Mouse (Mus musculus) forebrain, embryonic 10.5 days (tissue): ENCODE results near the gene Trim44. TPM values are rescaled to one million over a fixed set of nuclear protein-coding genes. Genes with fewer than 3 reads are reported as not detected.
A peak's percentile ranks its signal among the peaks of the same experiment; 100 is the strongest.

Source experiments
- DNase-seq: peaks from one replicate; pipeline ENCODE4 v3.0.0-alpha.2; 2017; ENCODE audit warnings: low spot score; ENCODE audit errors: extremely low spot score
- H3K27ac ChIP-seq: fragments of 300-500 bp; sonication (generic); 2 replicates; pipeline ENCODE4 v1.5.1; 2016; ENCODE audit warnings: mild to moderate bottlenecking
- H3K27me3 ChIP-seq: fragments of 300-500 bp; sonication (generic); 2 replicates; pipeline ENCODE4 v1.6.1; 2016; ENCODE audit warnings: mild to moderate bottlenecking; ENCODE audit not compliant: poor library complexity, severe bottlenecking
- H3K36me3 ChIP-seq: fragments of 300-500 bp; sonication (generic); replicated peaks from 2 replicates; pipeline ENCODE4 v1.6.1; 2016; ENCODE audit warnings: mild to moderate bottlenecking, moderate library complexity
- H3K4me1 ChIP-seq: fragments of 300-500 bp; sonication (generic); 2 replicates; pipeline ENCODE4 v1.6.1; 2016
- H3K4me3 ChIP-seq: fragments of 300-500 bp; sonication (generic); 2 replicates; pipeline ENCODE4 v1.5.1; 2016; ENCODE audit warnings: mild to moderate bottlenecking, moderate library complexity
- H3K9me3 ChIP-seq: fragments of 300-500 bp; sonication (generic); 2 replicates; pipeline ENCODE4 v1.6.1; 2016; ENCODE audit warnings: mild to moderate bottlenecking, moderate library complexity
- WGBS: fragments of 180-500 bp; shearing (Covaris S2); methylation state at CpG from one replicate; pipeline ENCODE4 v1.1.7; 2016; 5-methylcytosine and 5-hydroxymethylcytosine counted together
- polyA plus RNA-seq: library from polyadenylated mRNA; unstranded; fragments of >200 nt; fragmentation: Nextera tagmentation; extraction: Ambion mirVana; gene quantifications from 2 replicates; pipeline ENCODE4 v1.2.1, GENCODE M21; 2016

The Trim44 gene
- polyA plus RNA-seq, 1 experiment from 2014 or later = 21.9 TPM

- 75% methylated on average over 2 of the region's 2 CpGs for WGBS
- Histone ChIP-seq H3K4me1 (peaks cover 7% of the 10 kb centered on the region), H3K27ac (no peak overlapping the region), H3K4me3 (no peak overlapping the region), H3K36me3 (no peaks in the 10 kb centered on the region), H3K9me3 (no peaks in the 10 kb centered on the region), H3K27me3 (no peaks in the 10 kb centered on the region)
- no peak for DNase-seq
These were observed 75.7 kb downstream of the Trim44 start for GRCm38 (mm10) chr2:102331932-102332331.

- no peak for DNase-seq
- Histone ChIP-seq H3K9me3 (no peaks in the 10 kb centered on the region), H3K4me3 (no peak overlapping the region), H3K4me1 (no peaks in the 10 kb centered on the region), H3K27ac (no peak overlapping the region), H3K36me3 (no peaks in the 10 kb centered on the region), H3K27me3 (no peaks in the 10 kb centered on the region)
- WGBS = 87% methylated on average over 3 of the region's 3 CpGs
These were observed 76.5 kb downstream of the Trim44 start for GRCm38 (mm10) chr2:102331092-102331491.

GRCm38 (mm10) chr2:102325921-102326320 is 81.7 kb downstream of the Trim44 start:
- H3K36me3 ChIP-seq = no peaks in the 10 kb centered on the region
- no peak overlapping the region for H3K27ac ChIP-seq
- H3K27me3 ChIP-seq = no peaks in the 10 kb centered on the region
- WGBS = 89% methylated on average over 2 of the region's 2 CpGs
- H3K9me3 ChIP-seq = no peaks in the 10 kb centered on the region
- H3K4me1 ChIP-seq = 0 out of 2 replicates have a peak, but pooled peaks cover 1% of the 10 kb centered on the region
- no peak for DNase-seq
- H3K4me3 ChIP-seq = no peak overlapping the region

GRCm38 (mm10) chr2:102324336-102324735 is 83.3 kb downstream of the Trim44 start:
- no peaks in the 10 kb centered on the region for H3K36me3 ChIP-seq
- no peaks in the 10 kb centered on the region for H3K9me3 ChIP-seq
- no peaks in the 10 kb centered on the region for H3K27me3 ChIP-seq
- 0 out of 2 replicates have a peak, but pooled peaks cover 3% of the 10 kb centered on the region for H3K4me1 ChIP-seq
- H3K4me3 ChIP-seq = no peak overlapping the region
- no peak overlapping the region for H3K27ac ChIP-seq
- DNase-seq = no peak

- H3K27ac ChIP-seq = no peak overlapping the region
- WGBS = 89% methylated on average over 3 of the region's 3 CpGs
- H3K27me3 ChIP-seq = no peaks in the 10 kb centered on the region
- no peak for DNase-seq
- peaks cover 8% of the 10 kb centered on the region; the same call in 1 of the 2 replicates for H3K4me1 ChIP-seq
- H3K36me3 ChIP-seq = no peaks in the 10 kb centered on the region
- no peak overlapping the region for H3K4me3 ChIP-seq
- H3K9me3 ChIP-seq = no peaks in the 10 kb centered on the region
These were observed 91.1 kb downstream of the Trim44 start for GRCm38 (mm10) chr2:102316540-102316939.

- no peak for DNase-seq
- no peaks in the 10 kb centered on the region for H3K9me3 ChIP-seq
- H3K27me3 ChIP-seq = no peaks in the 10 kb centered on the region
- peaks cover 5% of the 10 kb centered on the region; the same call in 1 of the 2 replicates for H3K4me1 ChIP-seq
- WGBS = 91% methylated on average over 4 of the region's 4 CpGs
- H3K4me3 ChIP-seq = no peak overlapping the region
- no peak overlapping the region for H3K27ac ChIP-seq
- H3K36me3 ChIP-seq = no peaks in the 10 kb centered on the region
These were observed 92.5 kb downstream of the Trim44 start for GRCm38 (mm10) chr2:102315153-102315552.

DNA sequence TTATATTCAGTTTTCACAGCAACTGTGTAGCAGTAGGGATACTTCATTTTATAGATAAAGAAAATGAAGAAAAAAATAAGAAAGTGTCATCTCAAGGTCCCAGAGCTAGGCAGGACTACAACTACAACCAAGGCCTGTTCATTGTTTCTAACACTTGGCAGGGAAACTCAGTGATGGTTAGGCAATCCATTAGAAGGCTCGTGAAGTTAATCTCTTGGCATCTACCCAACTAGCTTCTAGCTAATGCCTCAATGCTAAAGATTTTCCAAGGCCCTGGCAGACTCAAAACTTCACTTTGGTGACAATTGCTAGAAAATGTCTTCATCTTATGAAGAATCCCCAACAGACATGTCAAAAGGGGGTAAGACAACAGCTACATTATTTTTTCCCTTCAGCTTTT is 93.0 kb downstream of the Trim44 start:
- no peaks in the 10 kb centered on the region for H3K27me3 ChIP-seq
- H3K4me1 ChIP-seq = peaks cover 5% of the 10 kb centered on the region; the same call in 1 of the 2 replicates
- no peak for DNase-seq
- no peak overlapping the region for H3K4me3 ChIP-seq
- 79% methylated on average over 1 of the region's 1 CpGs for WGBS
- H3K27ac ChIP-seq = no peak overlapping the region
- no peaks in the 10 kb centered on the region for H3K36me3 ChIP-seq
- no peaks in the 10 kb centered on the region for H3K9me3 ChIP-seq

GRCm38 (mm10) chr2:102314068-102314467 is 93.6 kb downstream of the Trim44 start:
- WGBS = 92% methylated on average over 2 of the region's 2 CpGs
- Histone ChIP-seq H3K27me3 (no peaks in the 10 kb centered on the region), H3K4me1 (peaks cover 5% of the 10 kb centered on the region; the same call in 1 of the 2 replicates), H3K9me3 (no peaks in the 10 kb centered on the region), H3K27ac (no peak overlapping the region), H3K4me3 (no peak overlapping the region), H3K36me3 (no peaks in the 10 kb centered on the region)
- DNase-seq = no peak

- no peak for DNase-seq
- H3K27ac ChIP-seq = no peak overlapping the region
- 98% methylated on average over 1 of the region's 1 CpGs for WGBS
- no peaks in the 10 kb centered on the region for H3K27me3 ChIP-seq
- H3K4me3 ChIP-seq = no peak overlapping the region
- H3K36me3 ChIP-seq = no peaks in the 10 kb centered on the region
- H3K4me1 ChIP-seq = no peaks in the 10 kb centered on the region
- H3K9me3 ChIP-seq = no peaks in the 10 kb centered on the region
These were observed 94.7 kb downstream of the Trim44 start for GRCm38 (mm10) chr2:102312903-102313302.

DNA sequence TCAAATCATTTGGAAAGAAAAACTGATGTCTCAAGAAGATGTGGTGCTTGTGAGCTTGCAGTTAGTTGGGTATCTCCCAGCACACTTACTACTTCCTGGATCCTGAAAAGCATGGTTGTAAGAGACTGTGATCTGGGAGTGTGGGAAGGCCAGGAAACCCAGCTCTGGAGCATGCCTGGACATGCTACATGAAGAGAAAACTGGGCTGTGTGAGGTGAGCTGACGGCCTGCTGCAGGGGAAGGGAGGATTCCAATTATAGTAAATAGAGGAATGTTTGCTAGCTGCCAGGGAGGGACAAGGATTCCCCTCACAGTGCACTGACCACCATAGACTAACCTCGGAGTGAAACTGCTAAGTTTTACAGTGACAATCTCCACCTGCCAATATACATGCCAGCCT is 104.4 kb downstream of the Trim44 start:
- Histone ChIP-seq H3K36me3 (peaks cover 24% of the 10 kb centered on the region), H3K9me3 (no peaks in the 10 kb centered on the region), H3K4me3 (no peak overlapping the region), H3K4me1 (peaks cover 10% of the 10 kb centered on the region), H3K27me3 (no peaks in the 10 kb centered on the region), H3K27ac (no peak overlapping the region)
- no peak for DNase-seq
- 82% methylated on average over 2 of the region's 2 CpGs for WGBS

GRCm38 (mm10) chr2:102302532-102302931 is 105.1 kb downstream of the Trim44 start:
- no peak overlapping the region for H3K27ac ChIP-seq
- 95% methylated on average over 1 of the region's 1 CpGs for whole genome bisulfite sequencing
- DNase-seq = no peak

GRCm38 (mm10) chr2:102294827-102295270 is 112.8 kb downstream of the Trim44 start:
- Histone ChIP-seq H3K4me1 (peaks cover 25% of the 10 kb centered on the region), H3K36me3 (no peaks in the 10 kb centered on the region), H3K9me3 (no peaks in the 10 kb centered on the region)

More at GRCm38 (mm10) chr2:102302532-102302931, 105.1 kb downstream of the Trim44 start:
- peaks cover 24% of the 10 kb centered on the region for H3K36me3 ChIP-seq
- no peaks in the 10 kb centered on the region for H3K27me3 ChIP-seq
- H3K4me1 ChIP-seq = peaks cover 10% of the 10 kb centered on the region
- no peaks in the 10 kb centered on the region for H3K9me3 ChIP-seq
- H3K4me3 ChIP-seq = no peak overlapping the region

GRCm38 (mm10) chr2:102293181-102293580 is 114.4 kb downstream of the Trim44 start:
- Histone ChIP-seq H3K36me3 (no peaks in the 10 kb centered on the region), H3K4me1 (peaks cover 25% of the 10 kb centered on the region), H3K9me3 (no peaks in the 10 kb centered on the region), H3K27ac (no peak overlapping the region), H3K27me3 (no peaks in the 10 kb centered on the region), H3K4me3 (no peak overlapping the region)
- no peak for DNase-seq
- 86% methylated on average over 1 of the region's 1 CpGs for WGBS

More at GRCm38 (mm10) chr2:102294827-102295270, 112.8 kb downstream of the Trim44 start:
- H3K27ac ChIP-seq = 0 out of 2 replicates have a peak overlapping the region, but pooled peaks have one; percentile 51
- no peak overlapping the region for H3K4me3 ChIP-seq
- no peaks in the 10 kb centered on the region for H3K27me3 ChIP-seq
- WGBS = 38% methylated on average over 6 of the region's 6 CpGs
- no peak for DNase-seq

DNA sequence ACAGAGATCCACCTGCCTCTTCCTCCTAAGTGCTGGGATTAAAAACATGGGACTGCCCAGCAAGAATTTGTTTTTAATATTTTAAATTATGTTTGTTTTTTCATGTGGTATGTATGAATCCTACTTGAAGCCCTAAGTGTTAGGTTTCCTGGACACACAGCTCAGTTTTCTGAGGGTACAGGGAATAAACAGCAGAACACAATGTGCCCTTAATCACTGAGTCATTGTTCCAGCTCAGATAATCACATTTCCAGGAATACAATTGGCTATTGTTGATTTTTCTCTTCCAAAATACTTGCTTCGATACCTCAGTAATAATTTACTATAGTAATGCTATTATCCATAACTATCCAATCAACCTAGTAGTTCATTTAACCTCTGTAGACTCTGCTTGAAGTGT is 115.6 kb downstream of the Trim44 start:
- DNase-seq = no peak
- H3K36me3 ChIP-seq = no peaks in the 10 kb centered on the region
- WGBS = 91% methylated on average over 1 of the region's 1 CpGs

More for the DNA sequence above, 115.6 kb downstream of the Trim44 start:
- no peak overlapping the region for H3K27ac ChIP-seq
- no peaks in the 10 kb centered on the region for H3K27me3 ChIP-seq
- H3K4me1 ChIP-seq = peaks cover 25% of the 10 kb centered on the region
- no peak overlapping the region for H3K4me3 ChIP-seq
- no peaks in the 10 kb centered on the region for H3K9me3 ChIP-seq
